Mouse (Mus musculus) cerebellum, postnatal 25 days (tissue): Measurements from ENCODE around the gene Zfp651.
A peak's percentile ranks its signal among the peaks of the same experiment; 100 is the strongest.

Experiments
- DNase-seq, 2 experiments: peaks; one replicate each; pipeline ENCODE4 v3.0.0; 2021; ENCODE audit warnings: mixed read lengths in 2 of 2

Gene Zfp651

DNA sequence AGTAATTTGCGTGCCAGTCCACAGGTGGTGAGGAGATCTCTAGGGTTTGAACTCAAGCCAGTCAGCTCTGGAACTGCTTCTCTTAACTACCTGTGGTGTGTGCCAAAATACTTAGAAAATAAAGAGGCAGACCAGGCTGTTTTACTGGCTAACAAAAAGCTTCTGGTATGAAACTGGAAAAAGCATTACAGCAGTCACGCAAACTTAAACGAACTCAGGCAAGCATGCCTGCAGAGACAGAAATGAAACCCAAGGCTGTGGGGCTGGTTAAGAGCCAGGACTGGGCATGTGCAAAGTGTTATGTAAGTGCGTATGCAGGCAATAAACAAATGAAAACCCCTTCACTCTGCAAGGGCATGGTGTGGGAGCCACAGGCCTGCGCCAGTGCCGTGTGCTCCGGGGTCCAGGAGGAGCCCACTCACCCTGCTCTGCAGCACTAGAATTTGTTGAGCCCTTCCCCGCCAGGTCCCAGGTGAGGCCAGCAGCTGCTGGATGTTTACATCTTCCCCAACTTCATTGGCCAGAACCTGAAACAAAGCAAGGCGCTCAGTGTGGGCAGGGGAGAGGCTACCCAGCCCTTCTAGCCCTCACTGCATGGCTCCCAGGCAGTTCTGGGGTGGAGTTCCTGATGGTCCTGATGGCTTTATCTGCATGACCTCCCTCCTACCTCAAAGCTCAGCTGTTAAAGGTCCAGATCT lies 60.1 kb downstream of the Zfp651 start:
- DNase-seq, result peak; percentile 48 to 50

DNA sequence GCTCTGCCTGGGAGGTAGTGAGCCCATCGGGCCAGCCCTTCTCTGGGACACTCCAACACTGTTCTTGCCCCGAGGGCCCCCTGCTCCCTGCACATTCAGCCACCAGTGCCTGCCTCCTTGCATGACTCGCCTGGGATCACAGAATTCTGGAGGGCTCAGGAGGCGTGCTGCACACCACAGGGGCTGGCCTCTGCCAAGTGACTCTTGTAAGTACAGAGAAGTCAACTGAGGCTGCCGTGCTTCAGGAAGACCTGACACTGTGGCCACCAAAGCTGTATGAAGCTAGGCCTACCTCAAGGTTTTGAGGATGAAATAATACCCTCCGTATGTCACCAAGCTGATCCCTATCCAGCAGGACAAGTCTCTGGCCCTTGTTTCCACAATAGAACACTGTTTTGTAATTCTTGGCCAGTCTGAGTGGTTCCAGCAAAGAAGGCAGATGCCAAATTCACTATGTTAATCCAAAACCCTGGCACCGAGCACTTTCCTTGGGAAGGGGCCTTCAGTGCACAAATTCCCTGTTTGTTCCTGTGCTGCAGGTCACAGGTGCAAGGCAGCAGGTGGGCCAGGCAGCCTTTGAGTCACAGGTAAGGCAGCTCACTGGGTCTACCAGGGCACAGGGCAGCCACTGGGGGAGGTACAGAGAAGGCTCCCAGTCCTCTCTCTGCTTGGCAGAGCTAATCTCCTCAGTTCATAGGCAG lies 60.8 kb downstream of the Zfp651 start:
- DNase-seq, result peak; percentile 58 to 69

DNA sequence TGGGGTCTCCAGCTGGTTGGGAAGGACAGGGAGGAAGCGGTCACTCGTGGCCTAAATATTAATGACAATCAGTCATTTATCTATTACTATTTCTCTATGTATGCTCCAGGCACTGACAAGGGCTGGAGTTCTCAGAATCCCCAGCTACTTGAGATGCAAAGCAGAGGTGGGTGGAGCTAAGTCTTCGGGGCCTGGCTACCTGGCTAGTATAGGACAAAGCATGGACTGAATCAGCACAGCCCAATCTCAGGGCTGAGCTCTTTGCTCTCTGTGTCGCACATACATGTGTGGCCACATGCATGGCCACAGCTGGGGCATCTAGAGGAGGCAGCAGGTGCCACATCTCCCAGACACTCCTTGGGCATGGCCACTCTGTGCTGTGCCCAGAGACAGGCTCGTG lies 61.6 kb downstream of the Zfp651 start:
- peak in 1 of 2 experiments; percentile 16 for DNase-seq
